Mouse (Mus musculus) mouse embryonic stem cell (cell line): ENCODE results near the gene Plbd2.
"Not testable (repeated sequence)": the region's sequence is repeated elsewhere in the genome, so short reads cannot be mapped to it uniquely, and the experiment has no call there.

Experiments
- in situ Hi-C, 2 experiments: fragments of 300-500 bp; cut with MboI; formaldehyde crosslinking; loops; 1 replicate in 1 of 2; 3 replicates in 1 of 2; pipeline ENCODE4 v1.14.3; 2019 to 2020; ENCODE audit warnings: low sequenced_read_pairs in 2 of 2, low pct_unique_long_range_greater_than_20kb in 1 of 2, mixed read lengths in 1 of 2; ENCODE audit not compliant: unreplicated experiment in 1 of 2

The Plbd2 gene

GRCm38 (mm10) chr5:120514031-120514677 is 10.7 kb upstream of the Plbd2 start:
- in situ Hi-C loops = loop anchor here (5.0 to 10.0 kb wide), 2 partner anchors 73 to 91 kb away; partner anchors contain the start of genes Iqcd (in 1 of the 2) and Tpcn1 (in 1 of the 2)

DNA sequence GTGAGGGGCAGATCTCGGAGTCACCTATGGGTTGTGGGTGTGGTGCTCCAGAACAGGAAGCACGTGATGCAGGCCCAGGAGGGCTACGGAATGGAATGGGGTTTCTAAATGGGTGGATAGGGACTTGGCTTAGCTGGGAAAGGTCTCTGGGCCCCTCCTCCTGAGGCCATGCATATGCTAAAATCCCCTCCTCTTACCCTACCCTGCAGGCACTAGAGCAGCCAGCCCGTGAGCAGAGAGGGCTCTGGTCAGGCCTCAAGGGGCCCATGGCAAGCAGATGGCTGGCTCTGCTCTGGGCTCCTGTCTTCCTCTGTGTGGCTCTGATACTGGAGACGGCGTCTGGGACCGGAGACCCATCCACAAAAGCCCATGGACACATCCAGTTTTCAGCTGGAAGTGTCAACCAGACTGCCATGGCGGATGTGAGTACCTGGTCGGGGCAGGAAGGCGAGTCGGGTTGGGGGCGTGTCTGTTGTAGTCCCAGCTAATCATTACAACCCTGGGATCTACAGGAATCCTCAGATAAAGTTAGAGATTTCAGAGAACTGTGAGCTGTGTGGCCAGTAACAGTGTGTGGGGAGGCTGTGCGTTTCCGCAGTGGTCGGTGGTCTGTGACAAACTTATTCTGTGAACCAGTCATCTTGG is 9.6 kb upstream of the Plbd2 start:
- in situ Hi-C loops = loop anchor here (5.0 to 10.0 kb wide), 2 partner anchors 74 to 92 kb away; partner anchors contain the start of genes Iqcd (in 1 of the 2) and Tpcn1 (in 1 of the 2)

- in situ Hi-C loops = loop anchor here (5.0 to 10.0 kb wide), 2 partner anchors 76 to 93 kb away; partner anchors contain the start of genes Iqcd (in 1 of the 2) and Tpcn1 (in 1 of the 2)
These were observed 8.3 kb upstream of the Plbd2 start for GRCm38 (mm10) chr5:120511643-120512220.

GRCm38 (mm10) chr5:120510982-120511642 is 7.7 kb upstream of the Plbd2 start, which contains the start of gene Slc8b1:
Slc8b1 (plus strand) TSS chr5:120511168.
- in situ Hi-C loops = loop anchor here (5.0 to 10.0 kb wide), 2 partner anchors 76 to 94 kb away; partner anchors contain the start of genes Iqcd (in 1 of the 2) and Tpcn1 (in 1 of the 2)

- in situ Hi-C loops = no loop called here
These were observed 3.9 kb upstream of the Plbd2 start for GRCm38 (mm10) chr5:120507311-120507710.

DNA sequence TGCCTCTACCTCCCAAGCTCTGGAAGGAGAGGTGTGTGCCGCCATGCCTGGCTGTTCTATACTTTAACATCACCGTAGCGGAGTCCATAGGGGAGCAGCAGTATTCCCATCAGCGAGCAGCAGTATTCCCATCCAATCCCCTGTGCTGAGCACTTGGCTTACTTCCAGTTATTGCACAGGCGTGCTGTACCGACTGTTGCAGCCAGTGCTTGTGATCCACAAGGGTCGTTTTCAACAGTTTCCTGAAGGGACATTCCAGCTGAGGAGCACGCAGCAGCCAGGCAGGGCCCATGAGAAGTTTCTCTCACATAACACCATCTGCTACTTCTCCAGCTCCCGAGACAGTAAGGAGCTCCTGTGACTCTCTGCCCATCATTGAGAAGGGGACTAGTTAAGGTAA is 3.1 kb upstream of the Plbd2 start:
- in situ Hi-C loops = no loop called here

- in situ Hi-C loops = no loop called here
These were observed 2.4 kb upstream of the Plbd2 start for GRCm38 (mm10) chr5:120505781-120506180.

DNA sequence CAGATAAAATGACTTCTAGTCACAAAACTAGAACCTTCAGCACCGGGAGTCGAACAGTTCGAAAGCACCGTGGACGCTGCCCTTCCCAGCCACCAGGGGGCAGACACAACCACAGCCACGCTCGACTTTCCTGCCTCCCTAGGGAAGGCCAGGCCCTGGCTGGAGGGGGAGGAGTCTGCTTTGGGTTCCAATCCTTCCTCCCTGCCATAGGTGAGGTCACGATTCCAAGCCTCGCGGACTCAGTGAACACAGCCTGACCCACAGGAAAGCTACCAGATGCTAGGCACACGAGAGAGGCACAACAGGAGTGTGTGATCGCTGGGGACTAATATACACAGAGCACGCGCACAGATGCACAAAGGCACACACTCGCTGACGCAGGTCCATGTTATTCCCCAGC is 1.9 kb upstream of the Plbd2 start:
- in situ Hi-C loops = no loop called here

GRCm38 (mm10) chr5:120502675-120503143 is 716 bp downstream of the Plbd2 start:
- in situ Hi-C loops = no loop called here

GRCm38 (mm10) chr5:120502147-120502621 is 1.2 kb downstream of the Plbd2 start:
- in situ Hi-C loops = no loop called here

- in situ Hi-C loops = not testable (repeated sequence)
These were observed 2.8 kb downstream of the Plbd2 start for GRCm38 (mm10) chr5:120500609-120501008.

GRCm38 (mm10) chr5:120499202-120499601 is 4.2 kb downstream of the Plbd2 start:
- in situ Hi-C loops = no loop called here

- in situ Hi-C loops = no loop called here
These were observed 6.4 kb downstream of the Plbd2 start for GRCm38 (mm10) chr5:120497071-120497470.

DNA sequence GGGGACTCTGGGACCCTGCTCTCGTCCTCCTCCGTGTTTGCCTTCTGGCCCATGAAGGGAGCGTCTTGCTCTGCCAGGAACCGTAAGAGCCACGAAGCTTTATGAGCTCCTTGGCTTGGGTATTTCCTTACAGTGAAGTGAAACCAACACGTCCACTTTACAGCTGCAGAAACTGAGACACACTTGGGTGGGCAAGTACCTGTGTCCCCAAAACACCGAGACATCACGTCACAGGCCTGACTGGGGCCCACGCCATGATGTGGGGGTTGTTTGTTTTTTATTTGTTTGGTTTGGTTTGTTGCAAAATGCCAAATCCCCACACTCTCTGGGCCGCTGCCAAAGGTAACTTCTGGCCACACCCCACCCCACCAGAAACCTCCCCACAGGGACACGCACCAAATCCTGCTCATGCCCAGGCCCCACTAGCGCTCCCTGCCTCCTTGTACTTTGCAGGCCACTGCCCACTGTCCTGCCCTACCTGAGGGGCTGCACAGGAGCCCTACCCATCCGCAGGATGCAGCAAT is 7.7 kb downstream of the Plbd2 start:
- in situ Hi-C loops = no loop called here

- in situ Hi-C loops = no loop called here
These were observed 8.2 kb downstream of the Plbd2 start for GRCm38 (mm10) chr5:120495064-120495702.

DNA sequence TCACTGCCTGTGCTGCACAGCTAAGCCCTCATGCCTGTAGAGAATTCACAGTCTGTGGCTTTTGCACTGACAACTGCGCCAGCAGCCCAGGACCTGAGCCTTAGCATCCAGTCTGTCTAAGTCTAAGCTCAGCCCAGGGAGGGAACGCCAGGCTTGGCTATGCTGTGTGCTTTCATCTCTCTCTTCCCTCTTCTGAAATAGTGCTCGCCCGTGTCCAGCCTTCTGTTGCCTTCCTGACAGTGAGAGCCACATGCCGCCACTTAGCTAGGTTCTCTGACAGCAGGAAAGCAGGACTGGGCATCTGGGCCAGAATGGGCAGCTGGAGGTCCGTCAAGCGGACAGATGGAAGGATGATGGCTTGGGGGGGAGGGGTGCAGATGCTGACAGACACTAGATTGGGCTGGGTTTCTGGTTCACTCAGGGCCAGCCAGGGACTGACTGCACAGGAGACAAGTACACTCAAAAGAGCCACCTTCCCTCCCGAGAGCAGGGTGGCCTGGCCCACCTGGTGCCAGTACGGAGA is 9.5 kb downstream of the Plbd2 start:
- in situ Hi-C loops = no loop called here

DNA sequence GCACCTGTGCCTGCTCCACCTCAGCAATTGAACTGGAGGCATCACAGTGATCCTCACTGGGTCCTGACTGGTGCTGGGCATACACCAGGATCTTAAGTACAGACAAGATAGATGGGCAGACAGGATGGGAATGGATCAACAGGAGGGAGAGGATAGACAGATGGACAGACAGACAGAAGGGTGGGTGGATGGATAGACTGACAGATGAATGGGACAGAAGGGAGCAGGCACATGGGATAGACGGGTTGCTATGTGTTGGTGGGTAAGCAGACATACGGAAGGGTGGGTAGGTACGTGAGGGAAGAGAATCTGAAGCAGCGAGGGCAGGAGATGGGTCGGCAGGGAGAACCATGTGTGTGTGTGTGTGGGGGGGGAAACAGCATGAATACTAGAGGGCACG is 10.0 kb downstream of the Plbd2 start:
- in situ Hi-C loops = no loop called here

- in situ Hi-C loops = no loop called here
These were observed 11.0 kb downstream of the Plbd2 start for GRCm38 (mm10) chr5:120492437-120492836.
